Mouse (Mus musculus) kidney, adult 11 months (tissue): ENCODE measurements around the gene Mzf1.
A peak's percentile ranks its signal among the peaks of the same experiment; 100 is the strongest.

Experiments
- DNase-seq: peaks from one replicate; pipeline ENCODE4 v3.0.0; 2022

The Mzf1 gene

DNA sequence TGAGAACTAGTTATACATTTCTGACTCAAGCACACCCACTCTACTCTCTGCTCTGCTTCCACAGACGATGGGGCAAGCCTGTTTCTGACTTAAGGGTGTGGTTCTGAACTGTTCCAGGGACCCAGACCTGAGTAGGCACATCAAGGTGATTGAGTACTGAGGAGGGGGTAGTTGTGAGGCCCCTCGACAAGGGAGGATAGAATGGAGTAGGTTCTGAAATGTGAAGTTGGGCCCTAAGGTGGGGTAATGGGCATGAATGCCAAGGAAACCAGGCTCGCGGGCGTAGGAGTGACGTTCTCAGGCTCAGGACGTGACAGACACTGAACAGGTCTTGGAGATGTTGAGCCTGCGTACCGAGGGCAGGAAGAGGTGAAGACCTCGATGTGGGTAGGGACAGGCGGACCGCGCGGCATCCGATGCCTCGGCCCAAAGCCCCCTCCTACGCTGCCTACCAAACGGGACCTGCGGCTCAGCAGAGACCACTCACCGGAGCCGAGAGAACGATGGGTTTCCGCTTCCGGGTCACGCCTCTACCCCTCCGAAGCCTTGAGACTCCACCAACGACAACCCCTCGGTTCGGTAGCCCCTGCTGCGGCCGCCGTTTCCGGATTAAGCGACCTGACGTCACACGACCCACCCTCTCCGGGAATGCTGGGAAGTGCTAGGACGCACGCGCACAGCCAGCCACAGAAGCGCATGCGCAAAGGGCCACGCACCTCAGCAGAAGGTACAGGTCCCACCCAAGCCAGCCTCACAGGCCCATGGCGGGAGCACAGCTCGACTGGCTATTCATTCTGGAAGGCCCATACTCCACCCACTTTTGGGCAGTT lies 20.2 kb downstream of the Mzf1 start, which contains the start of gene Chmp2a:
Chmp2a (minus strand) TSS at position 660 of the 830 bp plus-strand sequence.
- DNase-seq, result peak; percentile 97

DNA sequence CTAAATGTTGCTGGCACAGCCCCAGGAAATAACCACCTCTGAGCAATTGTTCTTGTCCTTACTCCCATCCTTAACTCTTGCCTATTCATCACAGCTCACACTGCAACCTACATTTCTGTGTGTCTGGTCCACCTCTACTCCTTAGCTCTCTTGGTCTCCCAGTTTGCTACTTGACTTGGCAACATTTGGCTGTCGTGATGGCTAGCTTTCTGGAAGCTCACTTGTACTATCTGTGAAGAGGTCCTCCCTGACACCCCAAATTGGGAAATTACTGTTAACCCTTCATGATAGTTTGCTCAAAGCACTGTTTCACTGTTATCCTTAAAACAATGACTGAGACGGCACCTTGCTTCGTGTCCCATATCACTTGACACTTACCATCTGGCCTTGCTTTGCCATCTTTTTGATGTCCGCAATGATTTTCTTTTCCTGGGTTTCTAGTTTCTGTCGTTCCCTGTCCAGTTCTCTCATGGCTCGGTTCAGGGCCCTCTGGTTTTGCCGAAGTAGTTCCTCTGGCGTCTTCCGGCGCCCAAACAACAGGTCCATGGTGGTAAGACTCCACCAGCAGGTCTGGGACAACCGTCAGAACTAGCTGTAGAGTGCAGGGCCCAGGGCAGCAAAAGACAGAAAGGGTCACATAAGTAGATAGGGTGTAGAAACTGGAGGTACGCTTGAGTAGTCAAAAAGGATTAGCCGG lies 21.0 kb downstream of the Mzf1 start:
- no peak for DNase-seq

- no peak for DNase-seq
These were observed 22.0 kb downstream of the Mzf1 start for GRCm38 (mm10) chr7:13032541-13032940.

GRCm38 (mm10) chr7:13031983-13032382 lies 22.6 kb downstream of the Mzf1 start:
- no peak for DNase-seq

- no peak for DNase-seq
These were observed 23.5 kb downstream of the Mzf1 start for GRCm38 (mm10) chr7:13031069-13031468.

- no peak for DNase-seq
These were observed 25.6 kb downstream of the Mzf1 start for GRCm38 (mm10) chr7:13028986-13029385.

- no peak for DNase-seq
These were observed 29.0 kb downstream of the Mzf1 start for GRCm38 (mm10) chr7:13025511-13026112.

GRCm38 (mm10) chr7:13024805-13025204 lies 29.8 kb downstream of the Mzf1 start:
- DNase-seq, result peak; percentile 64

DNA sequence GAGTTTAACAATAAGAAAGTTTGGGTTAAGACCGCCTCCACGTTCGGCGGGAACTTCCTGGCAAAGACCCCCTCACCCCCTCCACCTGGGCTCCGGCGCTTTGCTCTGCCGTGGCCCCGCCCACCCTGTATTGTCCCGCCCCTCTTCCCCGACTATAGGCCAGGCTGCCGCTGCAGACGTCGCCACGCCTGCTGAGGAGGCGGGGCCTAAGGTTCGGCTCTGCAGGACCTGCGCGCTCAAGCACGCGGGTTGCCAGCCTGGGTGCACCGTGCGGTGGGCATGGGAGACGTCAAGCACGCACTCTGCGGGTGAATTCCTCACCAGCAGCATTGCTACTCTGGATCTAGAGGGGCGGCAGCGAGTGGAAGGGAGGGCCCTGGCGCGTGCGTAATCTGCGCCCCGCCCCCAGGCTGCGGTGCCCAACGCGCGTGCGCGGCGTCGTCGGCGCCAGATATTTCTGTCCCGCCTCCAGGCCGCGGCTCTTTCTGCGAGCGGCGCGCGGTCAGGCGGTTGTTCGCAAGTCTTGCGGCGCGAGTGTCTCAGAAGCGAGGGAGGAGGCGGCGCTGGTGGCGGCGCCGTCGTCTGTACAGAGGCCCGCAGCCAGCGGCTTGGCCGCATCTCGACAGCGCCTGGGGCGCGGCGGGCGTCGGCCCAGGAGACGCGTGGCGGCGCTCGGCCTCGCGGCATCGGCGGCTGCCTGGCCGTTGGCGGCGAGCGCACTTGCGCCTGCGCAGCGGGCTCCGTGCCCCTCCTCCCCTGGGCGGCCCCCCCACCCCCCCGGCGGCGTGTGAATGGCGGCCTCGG lies 30.4 kb downstream of the Mzf1 start:
- peak; percentile 91 for DNase-seq

GRCm38 (mm10) chr7:13022773-13023535 lies 31.6 kb downstream of the Mzf1 start:
- DNase-seq, result peak; percentile 75

DNA sequence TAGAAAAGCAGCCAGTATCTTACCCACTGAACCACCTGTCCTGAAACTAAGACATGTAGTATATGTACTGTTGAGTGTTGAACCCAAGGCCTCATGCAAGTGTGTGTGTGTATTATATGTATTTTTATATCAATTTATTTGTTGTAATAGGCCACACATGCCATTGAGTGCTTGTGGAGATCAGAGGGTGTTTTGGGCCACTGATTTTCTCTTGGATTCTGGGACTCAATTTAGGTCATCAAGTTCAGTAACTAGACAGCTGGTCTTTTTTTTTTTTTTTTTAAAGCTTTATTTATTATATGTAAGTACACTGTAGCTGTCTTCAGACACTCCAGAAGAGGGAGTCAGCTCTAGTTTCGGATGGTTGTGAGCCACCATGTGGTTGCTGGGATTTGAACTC lies 39.3 kb downstream of the Mzf1 start:
- no peak for DNase-seq

DNA sequence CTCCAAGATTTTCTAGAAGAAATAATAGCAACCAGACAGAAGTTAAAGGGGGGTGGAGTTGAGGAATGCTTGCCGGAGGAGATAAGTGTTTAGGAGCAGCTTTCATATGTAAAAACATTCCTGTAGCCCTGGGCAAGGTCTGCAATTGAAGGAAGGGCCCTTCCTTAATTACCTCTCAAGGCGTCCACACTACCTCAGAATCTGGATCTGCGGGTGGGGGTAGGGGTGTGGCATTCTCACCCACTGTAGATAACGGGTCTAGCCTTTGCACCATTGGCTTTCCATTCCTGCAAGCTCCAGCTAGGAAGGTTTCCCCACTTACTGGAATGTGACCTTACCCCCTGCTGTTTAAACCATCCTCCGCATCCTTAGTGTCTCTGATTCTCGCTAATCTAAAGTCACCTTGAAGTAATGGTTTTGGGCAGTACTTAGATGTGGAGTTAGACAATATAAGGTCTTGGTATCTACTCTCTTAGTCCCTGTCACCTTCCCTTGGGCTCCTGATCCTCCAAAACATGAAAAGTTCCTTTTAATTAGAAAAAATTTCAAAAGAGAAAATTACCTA lies 40.2 kb downstream of the Mzf1 start:
- no peak for DNase-seq

- no peak for DNase-seq
These were observed 40.9 kb downstream of the Mzf1 start for GRCm38 (mm10) chr7:13013671-13014070.

DNA sequence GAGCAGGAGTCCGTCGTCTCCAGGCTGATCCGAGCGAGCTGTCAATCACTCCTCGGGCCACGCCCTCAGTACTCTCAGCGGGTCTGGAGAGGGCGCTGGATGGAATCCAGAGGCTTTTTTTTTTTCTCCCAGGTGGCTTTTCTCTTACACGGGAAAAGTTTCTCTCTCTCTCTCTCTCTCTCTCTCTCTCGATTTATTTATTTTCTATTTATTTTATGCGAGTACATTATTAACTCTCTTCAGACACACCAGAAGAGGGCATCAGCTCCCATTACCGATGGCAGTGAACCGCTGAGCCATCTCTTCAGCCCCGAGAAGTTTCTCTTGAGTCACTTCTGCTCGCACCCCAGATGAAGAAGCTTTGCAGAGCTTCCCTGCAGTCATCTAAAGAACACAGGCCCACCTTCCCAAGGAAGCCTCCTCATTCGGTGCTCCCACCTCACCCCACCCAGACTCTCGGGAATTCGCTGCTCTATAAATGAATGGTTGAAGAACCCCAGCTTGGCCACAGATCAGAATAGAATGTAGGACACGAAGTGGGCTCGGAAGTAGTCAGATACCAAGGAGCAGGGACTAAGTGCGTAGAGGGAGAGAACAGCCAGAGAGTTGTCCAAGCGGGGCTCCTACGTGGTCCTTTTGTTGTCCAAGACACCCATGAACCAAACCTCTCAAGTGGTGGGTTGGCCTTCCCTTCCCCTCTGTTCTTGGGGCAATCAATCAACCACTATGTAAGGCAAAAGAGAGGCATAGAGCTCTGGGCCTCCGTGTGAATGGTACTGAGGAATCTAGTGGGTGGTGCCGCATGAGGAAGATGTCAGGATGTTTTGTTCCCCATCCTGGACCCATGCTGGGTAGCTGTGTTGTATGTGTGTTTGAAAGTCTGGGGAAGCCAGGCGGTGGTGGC lies 44.3 kb downstream of the Mzf1 start, which contains the start of gene Zbtb45:
Zbtb45 (minus strand) TSS at position 30 of the 904 bp plus-strand sequence.
- no peak for DNase-seq

DNA sequence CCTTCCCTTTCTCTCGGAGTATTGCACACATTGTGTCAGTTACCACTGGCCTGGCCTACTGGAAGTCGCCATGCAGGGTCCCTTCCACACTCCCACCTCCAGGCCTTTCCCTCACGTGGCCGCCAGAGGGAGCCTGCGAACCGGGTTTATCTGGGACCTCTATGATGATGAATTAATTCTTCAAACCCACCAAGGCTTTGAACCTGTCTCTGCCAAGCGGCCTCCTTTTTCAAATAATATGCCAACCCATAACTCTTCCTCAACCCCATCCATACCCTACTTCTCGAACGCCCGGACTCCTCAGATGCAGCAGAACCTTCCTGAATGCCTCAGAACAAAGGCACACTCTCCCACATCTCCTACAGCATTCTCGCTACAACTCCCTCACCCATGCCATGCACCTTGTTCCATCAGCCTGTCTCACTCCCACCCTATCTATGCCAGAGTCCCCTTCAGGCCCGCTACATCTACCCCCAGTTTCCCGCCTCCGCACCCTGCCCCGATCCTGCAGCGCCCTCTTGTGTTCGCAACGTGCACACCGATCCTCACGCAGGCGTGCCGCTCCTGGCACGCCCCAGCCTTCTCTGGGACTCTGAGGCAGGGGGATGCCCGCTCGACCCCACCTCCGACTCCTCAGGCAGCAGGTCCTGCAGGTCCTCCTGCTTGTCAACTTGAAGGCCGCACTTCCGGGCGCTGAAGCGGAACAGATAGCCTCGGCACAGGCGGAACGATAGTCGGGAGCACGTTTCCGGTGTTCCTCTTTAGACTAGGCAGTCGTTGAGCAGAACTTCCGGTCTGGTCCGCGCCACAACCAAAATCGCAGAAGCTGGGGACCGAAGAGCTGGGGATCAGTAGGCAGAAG lies 45.2 kb downstream of the Mzf1 start:
- peak; percentile 95 for DNase-seq

- DNase-seq, result no peak
These were observed 47.0 kb downstream of the Mzf1 start for GRCm38 (mm10) chr7:13007341-13008092.

GRCm38 (mm10) chr7:13006531-13006930 lies 48.0 kb downstream of the Mzf1 start:
- DNase-seq, result no peak

DNA sequence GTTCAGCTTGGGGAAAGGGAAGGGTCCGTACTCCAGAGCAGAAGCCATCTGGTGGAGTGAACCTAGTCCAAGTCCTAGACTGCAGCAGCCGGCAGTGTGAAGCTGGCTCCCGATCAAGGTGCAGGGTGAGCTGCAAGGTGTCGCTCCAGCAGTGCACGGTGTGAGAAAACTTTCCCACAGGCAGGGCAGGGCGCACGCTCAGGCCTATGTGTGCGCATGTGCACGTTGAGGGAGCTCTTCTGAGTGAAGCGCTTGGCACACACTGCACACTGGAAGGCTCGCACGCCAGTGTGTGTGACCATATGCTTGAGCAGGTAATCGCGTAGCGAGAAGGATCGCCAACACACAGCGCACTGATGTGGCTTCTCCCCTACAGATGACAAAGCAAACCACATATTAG lies 48.6 kb downstream of the Mzf1 start:
- no peak for DNase-seq

DNA sequence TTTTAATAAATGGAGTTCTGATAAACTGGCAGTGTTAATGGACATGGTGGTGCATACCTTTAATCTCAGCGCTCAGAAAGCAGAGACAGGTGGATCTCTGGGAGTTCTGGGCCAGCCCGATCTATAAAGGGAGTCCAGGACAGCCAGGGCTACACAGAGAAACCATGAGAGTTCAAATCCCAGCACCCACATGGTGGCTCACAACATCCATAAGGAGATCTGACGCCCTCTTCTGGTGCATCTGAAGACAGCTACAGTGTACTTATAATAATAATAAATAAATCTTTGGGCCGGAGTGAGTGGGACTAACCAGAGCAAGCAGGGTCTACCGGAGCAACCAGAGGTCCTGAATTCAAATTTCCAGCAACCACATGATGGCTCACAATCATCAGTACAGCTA lies 51.2 kb downstream of the Mzf1 start:
- no peak for DNase-seq
